Mouse (Mus musculus): Measurements from ENCODE around the gene Fgd4. TPM values are rescaled to one million over a fixed set of nuclear protein-coding genes. Genes with fewer than 3 reads are reported as not detected.
"Not testable (repeated sequence)": the region's sequence is repeated elsewhere in the genome, so short reads cannot be mapped to it uniquely, and the experiment has no call there.

The Fgd4 gene
- polyA plus RNA-seq, 1 experiment from 2014 or later, result 24.2 TPM

DNA sequence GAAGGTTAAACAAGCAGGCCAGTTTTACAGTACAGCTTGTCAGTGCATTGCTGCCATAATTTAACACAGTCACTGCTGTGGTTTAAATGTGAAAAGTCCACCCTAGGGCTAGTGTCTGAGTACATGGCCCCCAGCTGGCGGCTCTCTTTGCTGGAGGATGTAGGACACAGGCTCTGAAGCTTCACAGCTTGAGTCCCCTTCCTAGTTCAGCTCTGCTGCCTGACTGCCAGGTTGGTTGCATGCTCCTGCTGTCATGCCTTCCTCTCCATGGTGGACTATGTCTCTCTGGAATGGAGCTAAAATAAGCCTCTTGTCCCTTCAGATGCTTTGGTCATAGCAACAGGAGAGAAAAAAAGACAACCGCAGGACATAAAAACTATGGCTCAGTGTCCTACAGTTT lies 46.3 kb downstream of the Fgd4 start:
- WGBS, result 49% methylated on average over 2 of the region's 2 CpGs
- no peak overlapping the region for H3K9ac ChIP-seq
- no peaks in the 10 kb centered on the region for H3K27me3 ChIP-seq (ENCODE audit: control insufficient read depth, insufficient read depth, low read length)
- peaks cover 27% of the 10 kb centered on the region for H3K4me1 ChIP-seq (replicated peaks; ENCODE audit: control insufficient read depth, insufficient read depth, low read length)
- H3K36me3 ChIP-seq (replicated peaks; ENCODE audit: control insufficient read depth, insufficient read depth), result no peaks in the 10 kb centered on the region
- H3K4me2 ChIP-seq (replicated peaks), result no peak overlapping the region
- no peak for DNase-seq (ENCODE audit: low spot score)
- no peaks in the 10 kb centered on the region for H3K9me3 ChIP-seq (ENCODE audit: control insufficient read depth, low read length)
- ATAC-seq (ENCODE audit: low FRiP score), result peak; percentile 42; the same call in 1 of the 2 replicates
- no peak overlapping the region for H3K27ac ChIP-seq
- H3K4me3 ChIP-seq (replicated peaks; ENCODE audit: low read length), result no peak overlapping the region

DNA sequence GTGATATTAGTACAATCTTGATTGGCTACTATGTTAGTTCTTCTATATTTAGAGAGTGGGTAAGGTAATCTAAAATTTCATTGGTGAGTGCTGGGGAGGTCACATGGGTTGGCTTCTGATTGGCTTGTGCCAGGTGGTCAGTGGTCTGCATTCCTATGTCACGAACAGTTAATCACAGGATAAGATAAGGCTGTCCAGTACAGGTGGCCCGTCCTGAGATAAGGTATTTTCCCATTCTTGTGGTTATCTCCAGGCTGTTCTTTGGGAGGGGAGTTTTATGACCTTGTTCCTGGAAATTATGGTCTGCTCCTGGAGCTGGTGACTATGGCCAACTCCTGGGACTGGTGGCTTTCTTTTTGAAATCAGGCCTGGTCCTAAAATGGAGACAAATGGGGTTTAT lies 48.2 kb downstream of the Fgd4 start:
- 97% methylated on average over 2 of the region's 2 CpGs for WGBS
- Histone ChIP-seq H3K27ac (no peak overlapping the region), H3K9ac (no peak overlapping the region), H3K4me1 (replicated peaks; ENCODE audit: control insufficient read depth, insufficient read depth, low read length) (peaks cover 14% of the 10 kb centered on the region), H3K9me3 (ENCODE audit: control insufficient read depth, low read length) (no peaks in the 10 kb centered on the region), H3K4me2 (replicated peaks) (no peak overlapping the region), H3K36me3 (replicated peaks; ENCODE audit: control insufficient read depth, insufficient read depth) (no peaks in the 10 kb centered on the region), H3K27me3 (ENCODE audit: control insufficient read depth, insufficient read depth, low read length) (no peaks in the 10 kb centered on the region), H3K4me3 (replicated peaks; ENCODE audit: low read length) (no peak overlapping the region)
- no peak for DNase-seq (ENCODE audit: low spot score)
- ATAC-seq (ENCODE audit: low FRiP score), result no peak

DNA sequence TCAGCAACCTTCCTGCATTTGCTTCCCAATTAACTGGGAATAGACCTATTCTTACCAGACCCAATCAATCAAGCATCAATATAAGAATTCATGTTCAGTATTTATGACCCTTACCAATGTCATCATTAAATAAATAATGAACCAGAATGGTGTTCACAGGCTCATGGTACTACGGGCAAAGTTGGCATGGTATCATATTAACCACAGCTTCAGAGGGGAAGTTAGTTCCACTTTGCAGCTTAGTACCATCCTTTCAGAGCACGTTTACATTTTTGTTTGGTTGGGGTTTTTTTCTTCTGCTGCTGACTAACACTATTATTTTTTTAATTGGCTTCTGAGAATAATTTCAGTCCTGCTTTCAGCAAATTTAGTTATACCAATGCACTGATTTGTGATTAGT lies 51.2 kb downstream of the Fgd4 start:
- H3K27me3 ChIP-seq (ENCODE audit: control insufficient read depth, insufficient read depth, low read length), result no peaks in the 10 kb centered on the region
- no peak overlapping the region for H3K4me3 ChIP-seq (replicated peaks; ENCODE audit: low read length)
- no peak overlapping the region for H3K27ac ChIP-seq
- H3K36me3 ChIP-seq (replicated peaks; ENCODE audit: control insufficient read depth, insufficient read depth), result no peaks in the 10 kb centered on the region
- H3K9me3 ChIP-seq (ENCODE audit: control insufficient read depth, low read length), result no peaks in the 10 kb centered on the region
- DNase-seq (ENCODE audit: low spot score) (no peak), ATAC-seq (ENCODE audit: low FRiP score) (no peak)
- no peak overlapping the region for H3K4me2 ChIP-seq (replicated peaks)
- WGBS, result 83% methylated on average over 2 of the region's 2 CpGs
- H3K4me1 ChIP-seq (replicated peaks; ENCODE audit: control insufficient read depth, insufficient read depth, low read length), result peaks cover 2% of the 10 kb centered on the region; the same call in 1 of the 2 replicates
- no peak overlapping the region for H3K9ac ChIP-seq

DNA sequence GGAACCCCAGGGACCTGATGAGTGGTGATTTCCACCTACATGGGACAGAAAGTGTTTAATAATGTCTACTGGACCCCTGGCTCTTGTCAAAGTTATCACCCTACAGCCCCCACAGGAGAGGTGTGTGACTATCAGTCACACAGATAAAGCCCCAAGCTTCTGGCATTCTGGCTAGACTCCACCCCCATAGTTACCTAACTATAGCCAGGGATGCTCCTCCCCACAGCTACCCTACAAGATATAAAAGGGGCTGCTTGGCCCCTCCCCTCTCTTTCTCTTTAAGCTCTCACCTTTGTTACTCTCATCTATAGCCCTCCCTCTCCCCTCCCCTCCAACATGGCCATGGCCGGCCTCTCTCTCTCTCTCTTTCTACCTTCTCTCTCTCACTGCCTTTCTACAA lies 53.7 kb downstream of the Fgd4 start:
- Histone ChIP-seq H3K4me2 (replicated peaks) (no peak overlapping the region), H3K36me3 (replicated peaks; ENCODE audit: control insufficient read depth, insufficient read depth) (peaks cover 6% of the 10 kb centered on the region; the same call in 1 of the 2 replicates), H3K27me3 (ENCODE audit: control insufficient read depth, insufficient read depth, low read length) (no peaks in the 10 kb centered on the region), H3K4me3 (replicated peaks; ENCODE audit: low read length) (no peak overlapping the region), H3K27ac (no peak overlapping the region), H3K4me1 (replicated peaks; ENCODE audit: control insufficient read depth, insufficient read depth, low read length) (0 out of 2 replicates have a peak, but pooled peaks cover 3% of the 10 kb centered on the region), H3K9ac (no peak overlapping the region), H3K9me3 (ENCODE audit: control insufficient read depth, low read length) (no peaks in the 10 kb centered on the region)
- 50% methylated on average over 1 of the region's 1 CpGs for WGBS
- DNase-seq (ENCODE audit: low spot score) (no peak), ATAC-seq (ENCODE audit: low FRiP score) (no peak)

DNA sequence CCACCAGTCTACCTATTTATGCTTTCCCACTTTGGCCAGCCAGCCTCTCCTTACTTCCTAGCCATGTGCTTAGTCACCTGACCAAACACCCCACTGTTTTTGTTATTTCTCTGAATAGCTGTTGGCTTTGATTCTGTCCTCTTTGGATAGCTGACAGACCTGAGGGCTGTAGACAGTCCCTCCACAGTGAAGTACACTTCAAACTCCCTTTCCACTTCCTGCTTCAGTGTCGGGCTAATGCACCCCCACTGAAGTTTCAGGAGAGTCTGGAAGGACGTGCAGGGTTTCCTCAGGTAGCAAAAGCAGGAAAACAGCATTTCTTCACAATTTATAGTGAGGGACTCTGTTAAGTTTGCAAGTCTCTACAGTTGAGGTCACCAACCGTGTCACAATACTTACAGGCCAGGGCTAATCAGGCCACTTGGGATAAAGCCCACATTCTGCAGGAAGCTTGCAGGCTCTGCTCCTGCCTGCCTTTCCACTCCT lies 57.4 kb downstream of the Fgd4 start:
- 0 out of 2 replicates have a peak, but pooled peaks cover 3% of the 10 kb centered on the region for H3K4me1 ChIP-seq (replicated peaks; ENCODE audit: control insufficient read depth, insufficient read depth, low read length)
- no peak overlapping the region for H3K4me3 ChIP-seq (replicated peaks; ENCODE audit: low read length)
- H3K9ac ChIP-seq, result no peak overlapping the region
- H3K4me2 ChIP-seq (replicated peaks), result no peak overlapping the region
- 70% methylated on average over 3 of the region's 3 CpGs for WGBS
- H3K9me3 ChIP-seq (ENCODE audit: control insufficient read depth, low read length), result no peaks in the 10 kb centered on the region
- no peak for ATAC-seq (ENCODE audit: low FRiP score)
- DNase-seq (ENCODE audit: low spot score), result no peak
- H3K36me3 ChIP-seq (replicated peaks; ENCODE audit: control insufficient read depth, insufficient read depth), result peaks cover 6% of the 10 kb centered on the region; the same call in 1 of the 2 replicates
- no peaks in the 10 kb centered on the region for H3K27me3 ChIP-seq (ENCODE audit: control insufficient read depth, insufficient read depth, low read length)
- H3K27ac ChIP-seq, result no peak overlapping the region

DNA sequence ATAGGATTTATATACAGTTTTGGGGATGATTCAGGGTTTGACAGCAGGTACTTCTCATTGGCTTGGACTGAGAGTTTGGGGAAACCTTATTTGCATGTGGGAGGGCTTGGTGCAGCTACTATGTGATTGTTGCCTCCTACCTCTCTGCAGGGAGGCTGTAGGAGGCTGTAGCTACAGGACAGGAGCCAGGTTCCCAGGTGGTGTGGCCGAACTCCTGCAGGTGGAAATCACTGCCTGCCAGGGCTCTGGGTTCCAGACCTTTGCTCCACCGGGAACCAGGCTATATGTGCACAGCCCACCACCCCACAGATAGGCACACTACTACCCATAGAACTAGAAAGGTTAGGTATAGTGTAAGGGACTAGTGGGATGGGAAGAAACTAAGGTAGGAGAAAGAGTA lies 61.0 kb downstream of the Fgd4 start:
- not testable (repeated sequence) for H3K4me2 ChIP-seq (replicated peaks); H3K27me3 ChIP-seq (ENCODE audit: control insufficient read depth, insufficient read depth, low read length); H3K4me3 ChIP-seq (replicated peaks; ENCODE audit: low read length); H3K4me1 ChIP-seq (replicated peaks; ENCODE audit: control insufficient read depth, insufficient read depth, low read length); H3K9ac ChIP-seq; DNase-seq (ENCODE audit: low spot score); H3K9me3 ChIP-seq (ENCODE audit: control insufficient read depth, low read length); H3K27ac ChIP-seq; ATAC-seq (ENCODE audit: low FRiP score); H3K36me3 ChIP-seq (replicated peaks; ENCODE audit: control insufficient read depth, insufficient read depth)
- 75% methylated on average over 2 of the region's 2 CpGs for WGBS

DNA sequence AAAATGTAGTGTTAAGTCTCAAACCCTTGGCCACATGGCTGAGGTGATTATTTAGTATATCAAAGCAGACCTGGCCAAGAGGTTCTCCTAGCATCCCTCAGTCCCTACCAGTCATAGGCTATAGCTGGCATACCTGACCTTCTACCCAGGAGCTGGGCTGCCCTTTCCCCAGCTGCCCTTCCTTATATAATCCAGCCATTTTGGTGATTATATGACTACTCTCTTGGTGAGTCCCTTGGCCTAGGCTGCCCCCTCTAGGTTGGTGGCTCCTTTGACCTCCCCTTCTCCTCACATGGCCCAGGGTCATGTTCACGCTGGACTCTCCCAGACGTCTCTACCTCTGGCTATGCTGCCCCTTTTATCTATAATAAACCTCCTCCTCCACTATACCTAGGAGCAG lies 65.1 kb downstream of the Fgd4 start:
- ATAC-seq (ENCODE audit: low FRiP score), result no peak
- no peaks in the 10 kb centered on the region for H3K9me3 ChIP-seq (ENCODE audit: control insufficient read depth, low read length)
- WGBS, result 84% methylated on average over 2 of the region's 2 CpGs

DNA sequence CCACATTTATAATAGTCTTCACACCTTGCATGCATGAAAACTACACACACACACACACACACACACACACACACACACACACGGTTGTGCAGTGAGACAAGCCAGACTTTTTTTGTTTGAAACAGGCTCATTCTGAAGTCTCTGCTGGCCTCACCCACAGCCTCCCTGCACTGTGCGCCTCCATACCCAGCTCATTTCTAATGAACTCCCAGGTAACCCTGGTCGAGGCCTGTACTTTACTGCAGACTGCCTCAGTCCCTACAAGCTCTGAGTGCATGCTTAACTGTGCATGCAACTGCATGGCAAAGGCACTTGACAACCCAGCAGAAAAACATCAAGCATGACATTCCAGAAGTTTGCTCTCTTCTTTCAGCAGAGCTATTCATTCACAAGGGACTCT lies 72.3 kb downstream of the Fgd4 start:
- Histone ChIP-seq H3K27me3 (ENCODE audit: control insufficient read depth, insufficient read depth, low read length) (no peaks in the 10 kb centered on the region), H3K4me1 (replicated peaks; ENCODE audit: control insufficient read depth, insufficient read depth, low read length) (peaks cover 19% of the 10 kb centered on the region; the same call in 1 of the 2 replicates), H3K27ac (no peak overlapping the region), H3K4me3 (replicated peaks; ENCODE audit: low read length) (no peak overlapping the region), H3K4me2 (replicated peaks) (no peak overlapping the region), H3K36me3 (replicated peaks; ENCODE audit: control insufficient read depth, insufficient read depth) (no peaks in the 10 kb centered on the region), H3K9ac (no peak overlapping the region), H3K9me3 (ENCODE audit: control insufficient read depth, low read length) (no peaks in the 10 kb centered on the region)
- no peak for DNase-seq (ENCODE audit: low spot score)
- 56% methylated on average over 3 of the region's 3 CpGs for WGBS
- 0 out of 2 replicates have a peak, but pooled peaks have one; percentile 37 for ATAC-seq (ENCODE audit: low FRiP score)

More for the DNA sequence above, 65.1 kb downstream of the Fgd4 start:
- H3K4me3 ChIP-seq (replicated peaks; ENCODE audit: low read length), result no peak overlapping the region
- no peaks in the 10 kb centered on the region for H3K36me3 ChIP-seq (replicated peaks; ENCODE audit: control insufficient read depth, insufficient read depth)
- H3K4me2 ChIP-seq (replicated peaks), result no peak overlapping the region
- H3K27ac ChIP-seq, result no peak overlapping the region
- H3K27me3 ChIP-seq (ENCODE audit: control insufficient read depth, insufficient read depth, low read length), result no peaks in the 10 kb centered on the region
- DNase-seq (ENCODE audit: low spot score), result no peak
- no peak overlapping the region for H3K9ac ChIP-seq
- no peaks in the 10 kb centered on the region for H3K4me1 ChIP-seq (replicated peaks; ENCODE audit: control insufficient read depth, insufficient read depth, low read length)

DNA sequence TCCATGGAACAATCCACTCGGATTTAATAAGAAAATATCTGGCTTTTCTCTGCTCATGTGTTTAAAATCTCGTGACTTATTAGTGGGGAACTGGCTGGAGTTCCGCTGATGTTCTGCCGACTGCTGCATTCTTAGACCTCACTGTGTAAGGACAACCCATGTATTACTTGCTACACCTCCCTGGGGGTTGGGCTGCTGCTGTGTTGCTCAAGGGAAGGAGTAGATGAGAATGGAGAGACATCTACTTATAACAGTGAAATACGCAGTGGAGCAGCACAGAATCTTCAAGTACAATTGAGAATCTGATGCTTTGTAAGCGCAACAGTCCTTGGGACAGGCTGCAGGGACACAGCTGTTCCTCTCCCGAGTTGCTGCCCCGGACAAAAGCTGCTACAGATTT lies 73.1 kb downstream of the Fgd4 start:
- DNase-seq (ENCODE audit: low spot score) (no peak), ATAC-seq (ENCODE audit: low FRiP score) (no peak)
- H3K36me3 ChIP-seq (replicated peaks; ENCODE audit: control insufficient read depth, insufficient read depth), result no peaks in the 10 kb centered on the region
- no peak overlapping the region for H3K4me3 ChIP-seq (replicated peaks; ENCODE audit: low read length)
- WGBS, result 38% methylated on average over 8 of the region's 8 CpGs
- no peaks in the 10 kb centered on the region for H3K27me3 ChIP-seq (ENCODE audit: control insufficient read depth, insufficient read depth, low read length)
- H3K9ac ChIP-seq, result no peak overlapping the region
- H3K4me2 ChIP-seq (replicated peaks), result no peak overlapping the region
- H3K4me1 ChIP-seq (replicated peaks; ENCODE audit: control insufficient read depth, insufficient read depth, low read length), result peaks cover 19% of the 10 kb centered on the region; the same call in 1 of the 2 replicates
- no peak overlapping the region for H3K27ac ChIP-seq
- no peaks in the 10 kb centered on the region for H3K9me3 ChIP-seq (ENCODE audit: control insufficient read depth, low read length)

DNA sequence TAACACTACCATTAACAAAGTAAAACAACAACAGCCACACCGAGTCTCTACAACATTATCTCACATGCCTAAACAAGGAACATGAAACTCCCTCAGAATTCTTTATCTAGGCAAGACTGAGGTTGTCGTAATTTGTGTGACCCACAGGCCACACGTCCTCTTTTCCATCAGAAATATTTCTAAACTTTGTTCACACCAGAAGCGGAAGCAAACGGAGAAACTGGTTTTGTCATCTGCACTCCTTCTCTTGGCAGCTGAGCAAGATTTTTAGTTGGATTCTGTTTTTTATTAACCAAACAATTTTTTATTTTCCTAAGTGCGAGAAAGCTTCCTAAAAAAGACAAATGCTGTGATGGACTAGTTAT lies 73.6 kb downstream of the Fgd4 start:
- Histone ChIP-seq H3K4me2 (replicated peaks) (no peak overlapping the region), H3K27me3 (ENCODE audit: control insufficient read depth, insufficient read depth, low read length) (no peaks in the 10 kb centered on the region), H3K4me1 (replicated peaks; ENCODE audit: control insufficient read depth, insufficient read depth, low read length) (peaks cover 19% of the 10 kb centered on the region; the same call in 1 of the 2 replicates), H3K9me3 (ENCODE audit: control insufficient read depth, low read length) (no peaks in the 10 kb centered on the region), H3K36me3 (replicated peaks; ENCODE audit: control insufficient read depth, insufficient read depth) (no peaks in the 10 kb centered on the region), H3K27ac (no peak overlapping the region), H3K4me3 (replicated peaks; ENCODE audit: low read length) (no peak overlapping the region), H3K9ac (no peak overlapping the region)
- DNase-seq (ENCODE audit: low spot score) (no peak), ATAC-seq (ENCODE audit: low FRiP score) (no peak)
- WGBS, result 58% methylated on average over 6 of the region's 6 CpGs
